Mouse (Mus musculus) right cerebral cortex, postnatal 14 days (tissue): ENCODE results near the gene Nup214.

Experiments used
- DNase-seq: peaks from one replicate; pipeline ENCODE4 v3.0.0; 2022

Gene Nup214

GRCm38 (mm10) chr2:32046009-32046408 is 71.8 kb downstream of the Nup214 start:
- no peak for DNase-seq

GRCm38 (mm10) chr2:32047323-32047722 is 73.1 kb downstream of the Nup214 start:
- DNase-seq: no peak

DNA sequence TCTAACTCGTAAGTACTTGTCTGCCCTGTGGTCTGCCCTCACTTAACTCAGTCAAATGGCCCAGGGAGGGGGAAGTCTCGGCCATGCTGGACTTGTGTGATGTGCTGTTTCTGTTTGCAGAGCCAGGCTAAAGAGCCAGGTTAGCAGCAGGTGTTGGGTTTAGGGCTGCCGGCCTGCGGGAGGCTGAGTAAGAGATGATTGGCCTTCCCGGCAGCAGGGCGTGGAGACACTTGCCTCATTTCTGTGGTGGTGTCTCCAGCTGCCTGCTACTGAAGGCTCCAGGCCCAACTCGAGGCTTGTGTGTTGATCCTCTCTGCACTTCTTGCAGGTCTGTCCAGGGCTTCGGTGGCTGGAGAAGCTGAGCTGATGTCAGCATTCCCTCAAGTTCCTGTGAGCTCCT is 77.6 kb downstream of the Nup214 start:
- DNase-seq: no peak

DNA sequence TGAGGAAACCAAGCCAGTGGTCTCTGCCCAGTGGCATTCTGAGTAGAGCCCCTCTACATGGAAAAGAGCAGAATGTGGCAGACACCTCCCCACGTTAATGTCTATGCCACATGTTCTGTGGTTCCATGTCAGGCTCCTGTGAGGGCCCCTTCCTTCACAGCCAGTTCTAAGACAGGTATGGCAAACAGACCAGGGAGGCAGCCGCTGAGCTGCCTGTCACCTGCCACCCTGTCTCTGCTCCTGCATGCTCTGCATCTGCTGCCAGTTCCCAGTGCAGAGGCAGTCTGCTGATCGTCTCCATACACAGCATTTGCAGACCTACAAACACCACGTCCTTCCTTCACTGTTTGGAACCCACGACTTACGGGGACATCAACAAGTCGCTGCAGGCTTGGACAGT is 78.2 kb downstream of the Nup214 start:
- no peak for DNase-seq

GRCm38 (mm10) chr2:32055357-32055965 is 81.2 kb downstream of the Nup214 start:
- no peak for DNase-seq

- no peak for DNase-seq
These were observed 82.3 kb downstream of the Nup214 start for GRCm38 (mm10) chr2:32056524-32056923.

GRCm38 (mm10) chr2:32057360-32057759 is 83.1 kb downstream of the Nup214 start:
- no peak for DNase-seq

GRCm38 (mm10) chr2:32057794-32058193 is 83.6 kb downstream of the Nup214 start:
- no peak for DNase-seq

DNA sequence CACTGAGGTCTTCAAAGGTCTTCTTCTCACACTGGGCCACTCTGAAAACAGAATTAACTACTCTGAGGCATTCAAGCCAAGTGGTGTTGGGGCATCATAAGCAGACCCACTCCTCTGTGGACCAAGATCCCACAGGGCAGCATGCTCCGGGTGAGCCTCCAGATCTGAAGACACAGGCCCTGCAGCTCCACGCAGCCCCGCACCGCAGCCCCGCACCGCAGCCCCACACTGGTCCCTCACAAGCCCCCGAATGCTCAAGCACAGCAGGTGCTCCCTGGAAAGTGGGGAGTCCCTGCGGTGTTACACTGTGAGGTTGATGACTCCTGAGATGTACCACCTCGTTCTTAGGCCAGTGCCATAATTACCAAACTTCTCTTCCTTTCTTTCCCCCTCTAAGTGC is 84.0 kb downstream of the Nup214 start:
- no peak for DNase-seq

GRCm38 (mm10) chr2:32058716-32059115 is 84.5 kb downstream of the Nup214 start:
- no peak for DNase-seq

GRCm38 (mm10) chr2:32059613-32060012 is 85.4 kb downstream of the Nup214 start:
- DNase-seq: no peak

DNA sequence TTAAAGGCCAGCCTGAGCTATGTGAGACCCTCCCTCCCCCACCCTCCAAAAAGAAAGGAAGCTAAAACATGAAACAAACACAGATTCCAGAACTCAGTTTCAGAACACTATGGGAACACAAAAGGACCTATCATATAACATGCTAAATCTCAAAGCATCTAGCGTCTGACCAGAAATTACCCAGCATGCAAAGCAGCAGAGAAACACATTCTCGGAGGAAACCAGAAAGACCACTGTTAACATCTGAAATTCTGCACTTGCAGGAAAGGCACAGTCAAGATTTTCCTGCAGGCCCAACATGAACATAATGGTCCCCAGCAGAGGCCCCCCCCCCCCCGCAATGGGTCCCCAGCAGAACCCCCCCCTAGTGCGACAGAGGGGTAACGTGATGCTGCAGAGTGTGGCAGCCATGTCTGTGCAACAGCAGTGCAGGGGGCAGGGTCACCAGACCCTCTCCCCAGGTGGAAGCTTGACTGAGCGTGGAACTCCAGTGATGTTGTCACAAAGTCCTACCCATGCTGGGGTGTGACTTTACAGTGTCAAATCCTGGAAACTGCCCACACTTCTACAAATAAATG is 86.1 kb downstream of the Nup214 start:
- DNase-seq: no peak

- DNase-seq: no peak
These were observed 87.0 kb downstream of the Nup214 start for GRCm38 (mm10) chr2:32061189-32061588.

DNA sequence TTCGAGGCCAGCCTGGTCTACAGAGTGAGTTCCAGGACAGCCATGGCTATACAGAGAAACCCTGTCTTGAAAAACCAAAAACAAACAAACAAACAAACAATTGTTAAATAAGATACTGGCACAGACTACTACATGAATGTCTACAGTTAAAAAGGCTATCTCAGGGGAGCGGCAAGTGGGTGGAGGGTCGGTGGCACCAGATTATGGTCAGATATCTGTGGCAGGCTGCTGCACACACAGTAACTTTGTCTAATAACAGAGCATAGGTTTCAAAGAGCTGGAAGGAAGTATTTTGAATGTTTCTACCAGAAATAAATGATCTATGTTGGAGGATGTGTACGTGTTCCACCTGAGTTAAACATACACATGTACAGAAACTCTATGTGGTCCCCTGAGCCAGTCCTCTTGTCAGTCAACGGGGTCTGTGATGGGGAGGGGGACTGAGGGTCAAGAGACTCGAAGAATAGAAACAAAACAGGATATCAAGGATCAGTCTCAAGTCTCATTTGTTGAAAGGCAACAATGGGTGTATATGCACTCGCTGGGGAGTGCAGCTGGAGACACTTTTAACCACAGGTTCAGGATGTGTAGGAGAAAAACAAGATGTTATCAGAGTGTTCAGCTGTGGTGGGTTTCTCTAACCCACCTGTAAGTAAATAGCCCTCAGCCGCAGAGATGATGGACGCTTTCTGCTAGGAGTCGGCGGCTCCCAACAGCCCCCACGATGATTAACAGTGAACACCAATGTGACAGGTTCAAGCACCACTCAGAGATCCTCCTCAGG is 87.7 kb downstream of the Nup214 start:
- DNase-seq: no peak

GRCm38 (mm10) chr2:32062626-32063410 is 88.6 kb downstream of the Nup214 start:
- DNase-seq: no peak

DNA sequence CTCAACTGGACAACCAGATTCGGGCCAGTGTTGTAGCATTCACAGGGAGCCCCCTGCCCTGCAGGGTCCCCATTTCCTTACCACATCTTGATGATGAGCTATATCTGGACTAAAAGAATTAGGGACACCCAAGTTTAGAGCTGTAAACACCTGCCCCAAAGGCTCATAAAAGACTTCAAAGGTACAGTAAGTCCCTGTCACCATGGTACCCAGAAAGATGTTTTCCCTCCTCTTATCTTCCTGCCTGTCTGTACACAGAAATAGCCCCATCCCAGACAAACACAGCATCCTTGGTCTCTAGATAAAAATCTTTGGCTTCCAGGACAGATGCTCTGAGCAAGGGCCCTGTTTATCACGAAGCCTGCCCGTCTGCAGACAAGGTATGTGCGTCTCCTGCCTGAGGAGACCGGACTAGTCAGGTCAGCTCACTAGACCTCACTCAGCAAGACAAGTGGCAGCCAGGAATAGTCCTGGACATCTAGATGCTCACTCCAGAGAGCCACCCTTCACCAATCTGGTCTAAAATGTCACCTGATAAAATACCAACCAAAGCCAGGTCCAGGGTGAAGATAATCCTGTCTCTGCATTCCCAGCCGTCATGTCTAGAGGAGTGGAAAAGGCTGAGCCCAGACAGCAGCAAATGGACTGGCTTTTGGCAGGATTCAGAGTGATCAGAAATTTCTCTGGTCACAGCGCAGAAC is 89.4 kb downstream of the Nup214 start:
- no peak for DNase-seq

DNA sequence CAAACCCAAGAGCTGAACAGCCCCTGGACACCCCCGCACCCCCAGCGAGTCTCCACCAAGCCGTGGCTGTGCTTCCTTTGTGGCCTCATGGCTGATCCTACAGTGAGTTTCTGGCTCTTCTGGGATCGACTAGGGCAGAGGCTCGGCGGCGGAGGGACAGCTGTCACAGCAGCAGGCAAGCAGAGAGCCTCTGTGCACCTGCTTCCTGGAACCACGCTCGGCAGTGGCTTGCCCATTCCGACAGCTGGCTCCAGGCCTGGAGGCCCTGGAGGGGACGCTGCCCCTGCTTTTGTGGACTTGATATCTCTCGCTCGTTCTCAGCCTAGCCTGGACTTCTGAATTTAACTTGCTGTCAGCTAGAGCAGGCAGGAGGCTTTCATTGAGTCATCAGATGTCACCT is 90.7 kb downstream of the Nup214 start:
- DNase-seq: no peak

DNA sequence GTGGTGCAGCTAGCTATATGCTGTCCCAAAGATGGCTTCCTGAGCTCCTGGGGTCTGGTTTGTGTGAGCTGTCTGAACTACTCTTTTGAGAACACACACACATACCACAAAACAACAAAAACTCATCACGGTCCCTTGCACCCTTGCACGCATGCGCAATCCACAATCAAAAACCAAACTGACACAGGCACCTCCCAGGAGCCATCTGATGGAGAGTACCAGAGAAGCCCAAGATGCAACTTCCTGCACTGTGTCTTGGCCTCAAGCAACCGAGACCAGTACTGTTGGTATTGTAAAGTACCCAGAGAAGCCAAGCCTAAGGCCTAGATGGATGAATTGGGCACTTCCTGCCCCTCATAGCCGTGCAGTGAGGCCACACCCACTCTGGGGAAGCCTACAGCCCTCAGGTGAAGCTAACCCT is 91.1 kb downstream of the Nup214 start:
- DNase-seq: no peak

DNA sequence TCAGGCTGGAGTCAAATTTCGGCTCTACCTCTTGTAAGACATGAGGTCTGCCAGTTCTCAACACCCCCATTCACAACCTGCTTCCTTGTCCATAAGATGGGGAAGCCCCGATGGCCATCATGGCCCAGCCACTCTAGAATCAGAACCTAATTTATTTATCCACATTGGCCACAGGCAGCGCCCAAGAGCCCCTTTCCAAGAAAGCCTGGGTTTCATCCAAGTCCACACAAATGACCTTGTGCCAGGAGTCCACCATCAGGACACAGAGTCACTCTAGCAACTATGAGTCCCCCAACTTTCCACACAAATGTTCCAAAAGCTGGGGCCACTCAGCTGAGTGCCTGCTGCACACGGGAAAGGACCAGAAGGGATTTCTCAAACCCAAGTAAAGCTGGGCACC is 91.8 kb downstream of the Nup214 start:
- DNase-seq: no peak

DNA sequence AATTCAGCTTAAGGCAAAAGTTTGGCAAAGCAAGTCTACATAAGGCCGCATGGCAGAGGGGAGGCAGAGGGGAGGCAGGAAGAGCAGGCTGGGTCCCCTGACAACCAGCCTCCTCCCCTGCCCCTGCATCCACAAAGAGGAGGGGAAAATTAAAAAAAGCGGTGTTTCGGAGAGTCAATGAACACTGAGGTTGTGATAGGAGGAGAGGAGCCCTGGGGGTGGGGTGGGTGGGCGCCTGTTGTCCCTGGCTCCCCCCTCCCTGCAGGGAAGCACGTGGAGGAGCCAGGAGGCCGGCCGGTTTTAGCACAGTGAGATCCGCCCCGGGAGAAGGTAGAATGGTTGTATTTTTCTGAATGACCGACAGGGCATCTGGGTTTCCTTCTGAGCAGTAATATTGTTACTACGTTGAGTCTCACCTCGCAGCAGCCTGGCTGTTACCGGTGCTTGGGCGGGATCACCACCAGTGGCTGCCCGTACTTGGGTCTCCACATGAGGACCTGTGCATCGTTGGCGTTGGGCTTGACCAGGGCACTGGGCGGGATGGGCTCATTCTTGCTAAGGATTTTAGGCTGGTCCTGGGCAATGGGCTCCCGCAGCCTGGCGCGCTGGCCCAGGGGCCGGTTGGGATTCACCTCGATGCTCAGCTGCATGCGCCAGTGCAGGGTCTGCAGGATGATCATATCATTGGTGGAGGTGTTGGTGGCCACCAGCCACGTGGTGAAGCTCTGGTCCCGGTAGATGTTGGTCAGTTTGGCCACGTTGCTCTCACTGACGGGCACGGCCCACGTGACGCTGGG is 94.8 kb downstream of the Nup214 start:
- no peak for DNase-seq

DNA sequence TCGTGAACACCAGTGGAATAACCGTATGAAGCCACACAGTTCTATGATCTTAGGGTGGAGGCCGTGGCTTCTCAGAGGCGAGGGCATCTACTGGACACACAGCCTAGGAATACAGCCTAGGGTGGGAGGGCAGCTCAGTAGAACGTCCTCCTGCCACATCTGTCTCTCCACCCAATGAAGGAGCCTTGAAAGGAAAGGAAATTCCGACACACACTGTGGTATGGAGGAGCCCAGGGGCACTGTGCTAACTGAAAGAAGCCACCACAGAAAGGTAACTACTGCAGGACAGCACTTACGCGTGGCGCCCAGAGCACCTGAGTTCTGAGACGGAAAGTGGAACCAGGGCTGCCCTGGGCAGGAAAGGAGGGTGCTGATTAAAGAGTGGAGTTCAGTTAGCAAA is 96.5 kb downstream of the Nup214 start:
- DNase-seq: no peak

GRCm38 (mm10) chr2:32074404-32074803 is 100.2 kb downstream of the Nup214 start:
- DNase-seq: no peak
